In the genomic region with DNA sequence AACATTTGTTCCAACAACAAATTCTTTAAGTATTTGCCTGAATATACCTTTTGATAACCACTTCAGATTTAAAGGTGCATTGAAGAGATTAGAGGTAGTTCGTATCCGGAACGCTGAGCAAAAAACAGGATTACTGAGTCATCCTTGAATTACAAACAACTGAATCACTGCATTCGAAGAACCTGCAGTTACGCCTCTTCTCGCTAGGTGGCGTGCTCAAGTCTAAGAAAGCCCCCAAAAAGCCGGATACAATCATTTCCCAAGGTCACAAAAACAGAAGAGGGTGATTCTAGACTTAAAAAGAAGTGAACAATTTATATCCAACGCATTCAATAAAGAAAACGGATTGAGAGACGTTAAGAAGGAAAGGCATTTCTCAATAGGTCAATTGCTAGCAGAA, we compare ENCODE assay signal across 8 mouse cellular contexts. TPM values are rescaled to one million over a fixed set of nuclear protein-coding genes. Genes with fewer than 3 reads are reported as not detected.
DNase-seq lines count a peak whose midpoint lies in the region; ATAC-seq lines count a peak whose summit lies in the region.

No protein-coding gene starts in this region.

- no peak overlapping the region for H3K4me2 ChIP-seq in midbrain, embryonic 14.5 days (ENCODE audit: low read length)
- no peak overlapping the region for H3K4me2 ChIP-seq in midbrain, embryonic 13.5 days (replicated peaks)

- no peaks in the 10 kb centered on the region for H3K36me3 ChIP-seq in midbrain, embryonic 14.5 days (ENCODE audit: control insufficient read depth, insufficient read depth, low read length)
- H3K36me3 ChIP-seq in midbrain, embryonic 13.5 days: no peaks in the 10 kb centered on the region

- no peak overlapping the region for H3K4me3 ChIP-seq in midbrain, embryonic 14.5 days (replicated peaks; ENCODE audit: low read depth, low read length)
- no peak overlapping the region for H3K4me3 ChIP-seq in midbrain, embryonic 13.5 days (replicated peaks)

- H3K27me3 ChIP-seq in midbrain, embryonic 14.5 days (ENCODE audit: control insufficient read depth, insufficient read depth, low read length): no peaks in the 10 kb centered on the region
- H3K27me3 ChIP-seq in midbrain, embryonic 13.5 days: no peaks in the 10 kb centered on the region

- H3K9me3 ChIP-seq in midbrain, embryonic 14.5 days (ENCODE audit: control insufficient read depth, low read length): no peaks in the 10 kb centered on the region
- no peaks in the 10 kb centered on the region for H3K9me3 ChIP-seq in midbrain, embryonic 13.5 days

- no peaks in the 10 kb centered on the region for H3K4me1 ChIP-seq in midbrain, embryonic 14.5 days (ENCODE audit: control insufficient read depth, insufficient read depth, low read length)
- H3K4me1 ChIP-seq in midbrain, embryonic 13.5 days (replicated peaks): peaks cover 4% of the 10 kb centered on the region

- 20% methylated on average over 11 of the region's 11 CpGs for WGBS in midbrain, embryonic 14.5 days
- 18% methylated on average over 11 of the region's 11 CpGs for WGBS in midbrain, embryonic 13.5 days

- no peak overlapping the region for H3K9ac ChIP-seq in midbrain, embryonic 14.5 days (replicated peaks; ENCODE audit: low read length)
- H3K9ac ChIP-seq in midbrain, embryonic 13.5 days (replicated peaks): no peak overlapping the region

- H3K27ac ChIP-seq in midbrain, embryonic 14.5 days (replicated peaks; ENCODE audit: low read depth, low read length): no peak overlapping the region
- no peak overlapping the region for H3K27ac ChIP-seq in midbrain, embryonic 13.5 days

- DNase-seq in cerebellum, postnatal 25 days: peak; percentile 23 to 46
- no peak for DNase-seq in cerebellum, adult 18-20 months
- peak; percentile 77 for DNase-seq in midbrain, embryonic 14.5 days
- DNase-seq in embryo, embryonic 11.5 days (ENCODE audit: low read depth, low spot score): peak; percentile 22
- peak; percentile 43 to 44 for DNase-seq in layer of hippocampus, postnatal 10 days (ENCODE audit: low spot score in 2 of 2)
- DNase-seq in adipocyte (ENCODE audit: low spot score): no peak

- no peak for ATAC-seq in midbrain, embryonic 14.5 days (ENCODE audit: low FRiP score, low TSS enrichment)
- ATAC-seq in midbrain, embryonic 13.5 days: no peak
- peak; percentile 46; the same call in 1 of the 2 replicates for ATAC-seq in neutrophil, adult 5-6 weeks (ENCODE audit: extremely low read depth, insufficient number of reproducible peaks, low FRiP score, poor library complexity, severe bottlenecking)

RNA-seq across cellular contexts. Expression of a gene that starts 51.9 kb away (rescaled TPM):
- polyA plus RNA-seq in midbrain, embryonic 14.5 days (2014; fragmentation: Nextera tagmentation; extraction: Ambion mirVana): 31.3 and 38.3 TPM in 2 replicates
- polyA plus RNA-seq in midbrain, embryonic 13.5 days (2015; fragmentation: Nextera tagmentation; extraction: Ambion mirVana): 36.5 and 40.0 TPM in 2 replicates
- 10 to 100 TPM; 27.9 to 28.3 TPM for total RNA-seq in layer of hippocampus, postnatal 10 days (2021)
- total RNA-seq in neutrophil, adult 5-6 weeks (2017): 104 and 117 TPM in 2 replicates

Comparison
In these comparisons a context has a peak if more than half of its experiments do, and no peak if none do; other contexts are left out.
1. DNase-seq: peak in cerebellum, postnatal 25 days (2 of 2), midbrain, embryonic 14.5 days (single experiment), embryo, embryonic 11.5 days (single experiment) and layer of hippocampus, postnatal 10 days (2 of 2); none in cerebellum, adult 18-20 months (0 of 2) and adipocyte (single experiment).